Mouse (Mus musculus) gastrocnemius, postnatal 36 days (tissue): ENCODE measurements around the gene Plrg1. TPM values are rescaled to one million over a fixed set of nuclear protein-coding genes. Genes with fewer than 3 reads are reported as not detected.

Experiments used
- DNase-seq, 2 experiments: peaks; one replicate each; pipeline ENCODE4 v3.0.0; 2022
- intact Hi-C: fragments of 180-260 bp; cut with DNase I; formaldehyde crosslinking; loops from one replicate; pipeline ENCODE4 v1.15.1; 2025
- total RNA-seq, 2 experiments: library from RNA; stranded (reverse); gene quantifications; 2 replicates each; pipeline ENCODE4 v1.2.3; 2021

Plrg1 gene
- total RNA-seq, 2 experiments from 2014 or later, result 20.6 to 22.5 TPM

DNA sequence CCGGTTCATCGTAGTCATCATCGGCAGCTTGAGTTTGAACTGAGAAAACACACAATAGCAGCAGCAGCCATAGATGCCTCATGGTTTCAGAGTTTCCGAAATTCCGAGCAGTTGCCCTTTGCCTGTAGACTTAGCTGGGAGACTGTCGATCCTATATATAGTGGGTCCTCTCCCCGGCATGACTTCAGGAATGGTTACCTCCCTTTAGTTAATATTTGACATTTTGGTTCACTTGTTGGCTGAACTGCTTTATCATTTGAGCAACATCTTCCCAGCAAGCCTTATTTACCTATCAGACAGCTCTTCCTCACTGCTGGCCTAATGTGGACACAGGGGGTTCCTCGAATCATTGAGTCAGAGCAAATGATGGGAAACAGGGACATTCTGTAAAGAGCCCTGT, 5.6 kb upstream of the Plrg1 start, which contains the start of gene Fgb:
Fgb (minus strand) TSS at position 184 of the 400 bp plus-strand sequence.
- DNase-seq, result no peak
- intact Hi-C loops, result loop anchor here (10.0 kb wide), 2 partner anchors 175 to 685 kb away; partner anchors contain the start of gene Rbm46

DNA sequence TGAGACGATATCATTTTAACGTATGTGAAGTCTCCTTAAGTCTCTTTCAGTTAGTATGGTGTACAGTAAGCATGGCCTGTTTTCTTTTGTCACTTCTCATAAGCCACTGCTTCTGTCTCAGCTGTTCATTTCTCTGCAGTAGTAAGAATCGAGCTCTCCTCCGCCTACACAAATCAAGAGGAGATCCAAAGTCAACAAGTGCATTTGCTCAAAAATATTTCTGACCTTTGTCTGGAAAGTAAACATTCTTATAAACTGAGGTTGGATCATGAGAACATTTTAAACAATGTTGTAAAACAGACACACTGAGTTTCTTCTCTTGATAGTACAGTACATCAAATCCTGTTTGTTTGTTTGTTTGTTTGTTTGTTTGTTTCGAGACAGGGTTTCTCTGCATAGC, 4.7 kb upstream of the Plrg1 start:
- DNase-seq, result no peak
- intact Hi-C loops, result loop anchor here (10.0 kb wide), 1 partner anchor 686 kb away; no protein-coding TSS in a partner anchor

- intact Hi-C loops, result loop anchor here (10.0 kb wide), 1 partner anchor 687 kb away; no protein-coding TSS in a partner anchor
- DNase-seq, result no peak
These were observed 3.2 kb upstream of the Plrg1 start for GRCm38 (mm10) chr3:83052102-83052501.

DNA sequence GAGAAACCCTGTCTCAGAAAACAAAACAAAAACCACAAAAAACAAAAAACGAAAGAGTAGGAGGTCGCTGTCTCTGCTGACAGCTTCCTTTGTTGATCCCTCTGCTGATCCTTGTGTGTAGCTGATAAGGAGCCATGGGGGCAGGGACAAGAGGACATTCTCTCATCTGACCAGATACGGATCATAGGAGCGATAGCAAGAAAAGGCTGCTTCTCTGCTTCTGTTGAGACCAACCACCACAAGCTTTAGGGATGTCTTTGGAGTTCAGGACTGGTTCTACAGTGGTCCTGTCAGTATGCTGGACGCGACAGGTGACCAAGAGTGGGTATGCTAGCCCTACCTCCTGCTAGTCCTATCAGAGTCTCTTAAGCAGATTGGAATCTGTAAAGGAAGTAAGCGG, 2.2 kb upstream of the Plrg1 start:
- intact Hi-C loops, result loop anchor here (10.0 kb wide), 1 partner anchor 688 kb away; no protein-coding TSS in a partner anchor
- DNase-seq, result no peak

- DNase-seq, result no peak
- intact Hi-C loops, result loop anchor here (1.0 to 10.0 kb wide), 2 partner anchors 54 to 689 kb away; no protein-coding TSS in a partner anchor
These were observed 1.6 kb upstream of the Plrg1 start for GRCm38 (mm10) chr3:83053758-83054157.

- intact Hi-C loops, result loop anchor here (1.0 to 10.0 kb wide), 2 partner anchors 55 to 690 kb away; no protein-coding TSS in a partner anchor
These were observed 563 bp upstream of the Plrg1 start for GRCm38 (mm10) chr3:83054759-83055158.

GRCm38 (mm10) chr3:83057046-83057445, 1.7 kb downstream of the Plrg1 start:
- intact Hi-C loops, result loop anchor here (10.0 kb wide), 1 partner anchor 692 kb away; no protein-coding TSS in a partner anchor
- DNase-seq, result no peak

More at GRCm38 (mm10) chr3:83054759-83055158, 563 bp upstream of the Plrg1 start:
- DNase-seq, result no peak

DNA sequence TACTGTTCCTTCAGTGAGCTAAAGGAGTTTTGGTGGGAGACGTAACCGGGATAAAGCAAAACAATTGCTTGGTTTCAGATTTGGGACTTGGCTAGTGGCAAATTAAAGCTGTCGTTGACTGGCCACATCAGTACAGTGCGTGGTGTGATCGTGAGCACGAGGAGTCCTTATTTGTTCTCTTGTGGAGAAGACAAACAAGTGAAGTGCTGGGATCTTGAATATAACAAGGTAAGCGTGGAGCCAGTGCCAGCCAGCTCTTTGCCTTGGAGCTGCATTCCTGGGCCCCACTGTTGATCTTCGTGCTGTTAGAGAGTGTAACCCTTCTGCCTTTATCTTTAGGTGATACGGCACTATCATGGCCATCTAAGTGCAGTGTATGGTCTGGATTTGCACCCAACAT, 12.6 kb downstream of the Plrg1 start:
- intact Hi-C loops, result no loop called here

DNA sequence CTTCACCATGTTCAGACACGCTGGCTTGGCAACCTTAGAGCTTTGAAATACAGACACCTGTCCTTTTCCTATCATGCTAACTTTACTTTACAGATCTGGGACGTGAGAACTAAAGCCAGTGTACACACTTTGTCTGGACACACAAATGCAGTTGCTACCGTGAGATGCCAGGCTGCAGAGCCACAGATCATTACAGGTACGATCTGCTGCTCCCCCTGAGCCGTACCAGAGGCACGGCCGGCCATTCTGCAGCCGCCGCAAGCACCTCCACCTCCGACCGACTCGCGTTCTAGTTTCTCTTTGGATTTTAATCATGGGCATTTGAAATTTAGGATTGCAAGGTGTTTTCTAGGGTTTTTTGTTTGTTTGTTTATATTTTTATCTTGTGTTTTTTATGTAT, 13.5 kb downstream of the Plrg1 start:
- intact Hi-C loops, result no loop called here

More for the DNA sequence above, 12.6 kb downstream of the Plrg1 start:
- DNase-seq, result no peak

GRCm38 (mm10) chr3:83070231-83070630, 14.9 kb downstream of the Plrg1 start:
- DNase-seq, result no peak
- intact Hi-C loops, result no loop called here

More for the DNA sequence above, 13.5 kb downstream of the Plrg1 start:
- DNase-seq, result no peak

- intact Hi-C loops, result no loop called here
- peak in 1 of 2 experiments; percentile 26 for DNase-seq
These were observed 21.2 kb downstream of the Plrg1 start for GRCm38 (mm10) chr3:83076563-83076962.

DNA sequence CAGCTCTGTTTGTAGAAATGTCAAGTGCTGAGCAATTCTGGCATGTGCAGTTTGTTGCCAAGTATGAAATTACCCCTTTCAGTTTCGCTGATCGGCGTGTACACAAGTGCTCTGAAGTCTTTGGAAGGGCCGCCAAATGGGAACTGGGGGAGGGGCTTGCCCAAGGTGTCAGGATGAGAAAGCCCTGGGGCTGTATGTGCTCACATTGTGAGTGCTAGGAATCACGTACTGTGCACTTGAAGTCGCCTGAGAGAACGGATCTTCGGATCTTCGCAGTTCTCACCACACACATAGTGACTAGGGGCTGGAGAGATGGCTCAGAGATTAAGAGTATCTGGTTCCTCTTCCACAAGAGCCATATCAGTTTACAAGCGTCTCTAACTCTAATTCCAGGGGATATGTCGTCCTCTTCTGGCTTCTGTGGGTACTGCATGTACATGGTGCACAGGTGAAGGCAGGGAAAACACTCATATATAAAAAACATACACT, 25.3 kb downstream of the Plrg1 start:
- intact Hi-C loops, result no loop called here

GRCm38 (mm10) chr3:83097586-83097985, 42.3 kb downstream of the Plrg1 start:
- no peak for DNase-seq
- intact Hi-C loops, result no loop called here

More for the DNA sequence above, 25.3 kb downstream of the Plrg1 start:
- DNase-seq, result peak; percentile 25 to 35

DNA sequence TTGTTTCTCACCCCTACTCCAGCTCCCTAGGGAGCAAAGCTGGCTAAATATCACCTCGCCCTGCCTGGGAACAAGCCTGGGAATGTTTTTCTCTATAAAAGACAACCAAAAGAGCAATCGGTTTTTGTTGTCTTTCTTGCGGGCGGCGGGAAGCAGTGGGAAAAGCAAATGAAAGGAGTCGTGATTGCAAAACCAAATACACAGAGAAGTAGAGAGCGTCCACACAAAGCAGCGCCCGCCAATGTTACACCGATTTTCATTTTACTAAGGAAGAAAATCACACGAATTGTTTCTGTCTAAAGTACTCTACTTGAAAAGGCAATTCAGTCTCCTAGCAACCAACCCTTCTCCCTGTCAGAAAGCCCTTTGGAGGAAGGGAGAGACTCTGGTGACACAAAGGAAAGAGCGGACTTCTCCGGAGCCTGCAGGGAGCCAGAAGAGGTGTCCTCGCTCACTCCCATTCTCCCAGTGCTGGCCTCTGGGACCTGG, 43.3 kb downstream of the Plrg1 start:
- intact Hi-C loops, result no loop called here
- DNase-seq, result no peak

- intact Hi-C loops, result no loop called here
These were observed 43.8 kb downstream of the Plrg1 start for GRCm38 (mm10) chr3:83099139-83099538.

DNA sequence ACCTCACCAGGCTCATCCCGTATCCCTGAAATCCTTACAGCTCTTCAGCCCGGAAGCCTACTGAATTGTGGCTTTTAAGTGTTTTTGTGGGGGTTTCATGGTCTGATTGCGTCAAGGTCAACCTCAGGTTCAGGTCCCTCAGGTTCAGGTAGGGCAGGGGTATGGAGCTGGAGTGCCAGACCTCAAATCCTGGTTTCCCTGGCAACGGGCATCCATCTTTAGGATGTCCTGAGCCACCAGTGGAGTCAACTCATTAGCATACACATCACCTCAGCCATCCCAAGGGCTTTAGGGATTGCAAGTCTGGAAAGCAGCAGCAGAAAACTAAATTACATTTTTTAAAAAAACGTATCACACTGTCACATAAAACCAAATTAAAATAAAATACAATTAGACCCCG, 44.3 kb downstream of the Plrg1 start:
- intact Hi-C loops, result no loop called here
- no peak for DNase-seq

More at GRCm38 (mm10) chr3:83099139-83099538, 43.8 kb downstream of the Plrg1 start:
- no peak for DNase-seq

GRCm38 (mm10) chr3:83102286-83102685, 47.0 kb downstream of the Plrg1 start:
- intact Hi-C loops, result no loop called here
- no peak for DNase-seq

DNA sequence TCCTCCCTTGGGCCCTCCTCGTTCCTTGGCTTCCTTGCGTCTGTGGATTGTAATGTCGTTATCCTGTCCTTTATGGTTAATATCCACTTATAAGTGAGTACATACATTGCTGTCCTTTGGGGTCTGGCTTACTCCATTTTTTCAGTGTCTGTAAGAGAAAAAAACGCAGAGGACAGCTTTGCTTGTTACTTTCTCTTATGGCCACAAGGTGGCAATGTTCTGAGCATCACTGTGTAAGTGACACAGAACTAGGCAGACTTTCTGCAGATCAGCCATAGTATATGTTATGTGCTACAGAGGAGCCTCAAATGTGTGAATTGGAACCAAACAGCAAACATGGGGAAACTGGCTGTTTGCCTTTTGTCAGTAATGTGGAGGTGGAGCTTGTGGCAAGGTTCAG, 54.8 kb downstream of the Plrg1 start:
- intact Hi-C loops, result loop anchor here (5.0 kb wide), 1 partner anchor 162 kb away; no protein-coding TSS in a partner anchor
- DNase-seq, result no peak

DNA sequence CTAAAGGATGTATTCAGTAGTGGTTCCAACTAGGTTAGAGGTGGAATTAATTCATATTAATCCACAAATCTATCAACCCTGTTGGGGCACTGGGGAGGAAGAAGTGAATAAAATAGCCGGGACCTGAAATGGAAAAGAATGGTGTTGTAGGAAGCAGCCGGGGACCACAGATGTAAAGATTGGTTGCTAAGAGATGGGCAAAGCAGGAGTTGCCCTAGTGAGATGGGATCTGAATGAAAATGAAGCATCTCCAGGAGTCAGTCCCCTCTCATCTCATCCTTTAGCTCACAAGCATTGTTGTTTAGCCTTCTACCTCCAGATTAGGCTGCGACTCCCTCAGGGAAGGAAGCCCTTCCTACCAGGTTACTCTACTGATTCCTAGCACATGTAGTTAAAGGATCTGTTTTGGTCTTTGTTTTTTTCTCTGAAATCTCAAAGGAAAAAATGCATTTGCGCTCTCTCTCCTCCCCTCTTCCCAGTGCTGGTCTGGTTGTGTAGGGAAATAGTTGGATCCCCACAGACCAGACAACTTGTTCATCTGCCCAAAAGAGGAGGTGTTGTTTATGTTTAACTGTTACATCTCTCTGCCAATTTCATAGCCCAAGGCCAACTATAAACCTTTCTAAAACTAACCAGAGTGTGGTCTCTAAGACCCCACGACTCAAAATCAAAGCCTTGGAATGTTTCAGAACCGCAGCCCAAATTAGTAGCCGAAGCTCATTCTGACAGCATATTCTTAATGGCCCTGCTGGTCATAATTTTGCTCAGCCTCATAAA, 56.4 kb downstream of the Plrg1 start:
- intact Hi-C loops, result loop anchor here (5.0 kb wide), 1 partner anchor 161 kb away; no protein-coding TSS in a partner anchor
- no peak for DNase-seq

DNA sequence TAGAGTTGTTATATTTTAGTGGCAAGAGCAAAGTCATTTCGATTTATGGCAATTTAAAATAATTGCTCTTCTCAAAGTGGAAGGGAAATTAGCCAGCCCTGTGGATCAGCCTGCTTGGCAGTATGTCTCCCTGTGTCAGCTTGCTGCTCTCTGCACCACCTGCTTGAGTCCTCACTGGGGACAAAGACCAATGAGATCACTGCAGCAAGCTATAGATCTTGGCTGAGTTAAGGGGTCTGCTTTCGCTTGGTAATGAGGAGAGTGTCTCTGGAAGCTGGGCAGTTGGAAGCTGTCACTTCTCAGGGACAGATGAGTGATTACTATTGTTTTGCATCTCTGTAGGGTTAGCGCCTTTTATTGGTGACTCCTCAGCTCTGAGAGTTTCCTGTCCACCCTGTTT, 57.5 kb downstream of the Plrg1 start:
- intact Hi-C loops, result loop anchor here (5.0 kb wide), 1 partner anchor 159 kb away; no protein-coding TSS in a partner anchor
- DNase-seq, result no peak

DNA sequence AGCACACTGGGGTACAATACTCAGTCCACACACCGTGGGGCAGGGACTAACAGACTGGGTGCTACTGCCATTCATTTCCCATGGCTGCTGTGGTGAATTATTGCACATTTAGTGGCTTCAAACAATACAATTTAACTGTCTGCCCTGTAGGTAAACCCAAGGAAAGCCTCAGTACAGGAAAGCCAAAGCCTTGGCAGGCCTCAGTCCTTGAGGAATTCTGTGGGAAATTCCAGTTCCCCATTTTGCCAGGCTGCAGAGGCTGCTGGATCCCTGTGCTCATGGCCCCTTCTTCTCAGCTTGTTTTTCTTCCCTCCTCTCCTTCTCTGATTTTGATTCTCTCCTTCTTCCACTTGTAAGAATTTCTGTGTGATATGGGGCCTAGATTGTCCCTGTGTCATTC, 59.6 kb downstream of the Plrg1 start:
- intact Hi-C loops, result loop anchor here (5.0 kb wide), 1 partner anchor 157 kb away; no protein-coding TSS in a partner anchor
- DNase-seq, result no peak
